Comparison of ENCODE assay signal across 34 mouse cellular contexts in genomic region chr12:82263443-82263842, GRCm38 (mm10).
"Had no signal": no experiment of that assay in that cellular context is flagged by ENCODE, and none has a peak within 500 bp of the region (broad histone marks: within the 10 kb centered on the region; RNA-seq: fewer than 3 reads in every experiment).

No protein-coding gene starts in this region.

- H3K4me1 ChIP-seq: heart, embryonic 10.5 days; hindbrain, embryonic 10.5 days; hindbrain, embryonic 12.5 days; hindbrain, embryonic 15.5 days; kidney, embryonic 15.5 days had no signal

- H3K36me3 ChIP-seq: heart, embryonic 10.5 days; heart, embryonic 12.5 days; heart, embryonic 13.5 days; heart, embryonic 15.5 days; hindbrain, embryonic 10.5 days; hindbrain, embryonic 12.5 days; hindbrain, embryonic 13.5 days; hindbrain, embryonic 15.5 days; intestine, embryonic 15.5 days; kidney, embryonic 15.5 days had no signal

- DNase-seq: heart, postnatal 10 days; heart, postnatal 14 days; heart, postnatal 36 days; heart, postnatal 4 days; kidney, adult 11 months; kidney, adult 18-20 months; kidney, adult 2 months; kidney, adult 8-10 months; kidney, adult 9 months; kidney, postnatal 10 days; kidney, postnatal 14 days; kidney, postnatal 25 days; kidney, postnatal 36 days; kidney, postnatal 4 days; layer of hippocampus, adult 9-11 months; layer of hippocampus, postnatal 36 days had no signal

- H3K4me3 ChIP-seq: heart, embryonic 10.5 days; heart, embryonic 12.5 days; heart, embryonic 13.5 days; heart, embryonic 15.5 days; hindbrain, embryonic 10.5 days; hindbrain, embryonic 12.5 days; hindbrain, embryonic 13.5 days; hindbrain, embryonic 15.5 days; intestine, embryonic 15.5 days; kidney, embryonic 15.5 days; layer of hippocampus, adult 2 months had no signal

- ATAC-seq: hindbrain, embryonic 16.5 days; hindbrain, postnatal 0 days; inflammation-experienced regulatory T-cells, adult 6 months; intestine, embryonic 15.5 days; intestine, embryonic 16.5 days; intestine, postnatal 0 days had no signal

- H3K27ac ChIP-seq: heart, embryonic 10.5 days; heart, embryonic 13.5 days; heart, embryonic 15.5 days; hindbrain, embryonic 10.5 days; hindbrain, embryonic 12.5 days; hindbrain, embryonic 13.5 days; hindbrain, embryonic 14.5 days; hindbrain, embryonic 15.5 days; hindbrain, postnatal 0 days; intestine, embryonic 15.5 days; kidney, embryonic 15.5 days; kidney, postnatal 0 days had no signal

- H3K27me3 ChIP-seq: heart, embryonic 12.5 days; heart, embryonic 13.5 days; heart, embryonic 15.5 days; hindbrain, embryonic 12.5 days; hindbrain, embryonic 13.5 days; hindbrain, embryonic 15.5 days; intestine, embryonic 15.5 days; kidney, embryonic 15.5 days had no signal
